In the genomic region with DNA sequence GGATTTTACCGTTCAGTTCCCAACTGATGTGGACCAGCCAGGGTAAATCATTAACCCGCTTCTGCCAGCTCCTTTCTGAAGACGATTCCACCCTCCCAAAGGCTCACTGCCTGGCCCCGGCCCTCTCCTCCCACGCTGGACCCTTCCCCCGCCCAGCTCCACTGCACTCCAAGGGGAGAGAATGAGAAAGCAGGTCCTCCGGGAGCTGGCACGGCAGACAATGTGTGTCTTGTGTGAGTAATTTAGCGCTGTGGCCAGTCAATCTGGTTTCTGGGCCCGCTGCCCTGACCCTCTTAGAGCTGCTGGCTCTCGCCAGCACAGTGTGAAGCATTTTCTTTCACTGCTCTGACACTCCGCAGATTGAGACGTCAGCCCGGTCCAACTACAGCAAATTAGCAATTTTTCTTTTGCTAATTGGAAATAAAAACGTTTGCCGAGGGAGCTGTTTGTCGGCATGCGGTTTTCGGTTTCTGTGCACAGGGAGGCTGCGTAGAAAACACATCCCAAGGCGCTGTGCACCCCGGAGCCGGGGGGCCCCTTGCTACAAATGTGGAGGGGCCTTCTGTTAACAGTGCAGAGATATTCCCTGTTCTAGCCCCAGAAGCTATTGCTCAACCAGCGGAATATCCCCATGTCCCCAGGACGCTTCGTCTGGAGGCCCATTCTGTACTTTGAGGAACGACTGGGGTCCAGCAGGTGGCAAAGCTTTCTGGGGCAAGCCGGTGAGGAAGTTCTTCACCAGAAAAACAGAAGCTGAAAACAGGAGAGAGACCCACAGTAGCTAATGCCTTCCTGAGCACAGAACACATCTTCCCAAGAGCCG, we compare ENCODE assay signal across 8 mouse cellular contexts.
DNase-seq lines count a peak whose midpoint lies in the region; ATAC-seq and TF ChIP-seq lines count a peak whose summit lies in the region.

No protein-coding gene starts in this region.

- H3K27ac ChIP-seq in cerebellum, adult 2 months (ENCODE audit: insufficient read depth, low read length): no peak overlapping the region
- H3K27ac ChIP-seq in forebrain, embryonic 11.5 days (ENCODE audit: low read depth, low read length): peak overlapping the region; percentile 89
- peak overlapping the region; percentile 10 for H3K27ac ChIP-seq in heart, embryonic 12.5 days (ENCODE audit: poor library complexity, severe bottlenecking)
- peak overlapping the region; percentile 51; the same call in 1 of the 2 replicates for H3K27ac ChIP-seq in kidney, embryonic 14.5 days (ENCODE audit: low read depth, low read length)
- H3K27ac ChIP-seq in midbrain, embryonic 10.5 days (replicated peaks): peak overlapping the region; percentile 69
- H3K27ac ChIP-seq in stomach, embryonic 14.5 days (ENCODE audit: low read length): peak overlapping the region; percentile 84; the same call in 1 of the 2 replicates

- peak overlapping the region; percentile 28 for H3K9ac ChIP-seq in forebrain, embryonic 11.5 days (ENCODE audit: low read length)
- H3K9ac ChIP-seq in heart, embryonic 12.5 days: peak overlapping the region; percentile 35; the same call in 1 of the 2 replicates
- peak overlapping the region; percentile 8; the same call in 1 of the 2 replicates for H3K9ac ChIP-seq in kidney, embryonic 14.5 days (ENCODE audit: low read depth, low read length)
- no peak overlapping the region for H3K9ac ChIP-seq in stomach, embryonic 14.5 days (replicated peaks; ENCODE audit: low read depth, low read length)

- no peaks in the 10 kb centered on the region for H3K36me3 ChIP-seq in forebrain, embryonic 11.5 days (ENCODE audit: control insufficient read depth, insufficient read depth, low read length)
- no peaks in the 10 kb centered on the region for H3K36me3 ChIP-seq in heart, embryonic 12.5 days
- no peaks in the 10 kb centered on the region for H3K36me3 ChIP-seq in kidney, embryonic 14.5 days (ENCODE audit: control insufficient read depth, insufficient read depth, low read length)
- H3K36me3 ChIP-seq in midbrain, embryonic 10.5 days: no peaks in the 10 kb centered on the region
- no peaks in the 10 kb centered on the region for H3K36me3 ChIP-seq in stomach, embryonic 14.5 days (ENCODE audit: control insufficient read depth, insufficient read depth, low read length)

- H3K4me3 ChIP-seq in cerebellum, adult 2 months (replicated peaks; ENCODE audit: insufficient read depth, low read depth, low read length): no peak overlapping the region
- H3K4me3 ChIP-seq in forebrain, embryonic 11.5 days (ENCODE audit: low read depth, low read length): no peak overlapping the region
- H3K4me3 ChIP-seq in heart, embryonic 12.5 days: no peak overlapping the region
- H3K4me3 ChIP-seq in kidney, embryonic 14.5 days (ENCODE audit: low read length): no peak overlapping the region
- H3K4me3 ChIP-seq in midbrain, embryonic 10.5 days: peak overlapping the region; percentile 33; the same call in 1 of the 2 replicates
- no peak overlapping the region for H3K4me3 ChIP-seq in stomach, embryonic 14.5 days (ENCODE audit: low read depth, low read length)

- H3K9me3 ChIP-seq in forebrain, embryonic 11.5 days (ENCODE audit: control insufficient read depth, low read length): no peaks in the 10 kb centered on the region
- H3K9me3 ChIP-seq in heart, embryonic 12.5 days (replicated peaks): no peaks in the 10 kb centered on the region
- H3K9me3 ChIP-seq in kidney, embryonic 14.5 days (ENCODE audit: control insufficient read depth, low read length): no peaks in the 10 kb centered on the region
- H3K9me3 ChIP-seq in midbrain, embryonic 10.5 days (replicated peaks): no peaks in the 10 kb centered on the region
- H3K9me3 ChIP-seq in stomach, embryonic 14.5 days (ENCODE audit: control insufficient read depth, low read depth, low read length): no peaks in the 10 kb centered on the region

- TF ChIP-seq CTCF in cerebellum, adult 2 months (IDR thresholded peaks at IDR 0.05; ENCODE audit: borderline replicate concordance, insufficient read depth, low read depth, low read length): no peak

- intact Hi-C loops in left cerebral cortex, postnatal 4 days (cut with DNase I): no loop called here

- peak overlapping the region; percentile 6 for H3K4me2 ChIP-seq in forebrain, embryonic 11.5 days (ENCODE audit: low read depth, low read length, severe bottlenecking)
- H3K4me2 ChIP-seq in heart, embryonic 12.5 days: peak overlapping the region; percentile 17
- peak overlapping the region; percentile 22 for H3K4me2 ChIP-seq in kidney, embryonic 14.5 days (replicated peaks; ENCODE audit: low read depth, low read length)
- peak overlapping the region; percentile 12; the same call in 1 of the 2 replicates for H3K4me2 ChIP-seq in stomach, embryonic 14.5 days (replicated peaks; ENCODE audit: low read depth, low read length)

- DNase-seq in cerebellum, adult 2 months: peak; percentile 78 to 87
- DNase-seq in forebrain, embryonic 11.5 days (ENCODE audit: low spot score): peak; percentile 84
- DNase-seq in left cerebral cortex, postnatal 4 days: peak; percentile 97
- DNase-seq in midbrain, embryonic 10.5 days (ENCODE audit: low spot score): peak; percentile 64
- DNase-seq in thymus, adult 18-20 months: no peak

- WGBS in cerebellum, adult 2 months: 4% methylated on average over 29 of the region's 29 CpGs
- 19% methylated on average over 29 of the region's 29 CpGs for WGBS in forebrain, embryonic 11.5 days
- 48% methylated on average over 29 of the region's 29 CpGs for WGBS in heart, embryonic 12.5 days
- 30% methylated on average over 29 of the region's 29 CpGs for WGBS in kidney, embryonic 14.5 days
- 40% methylated on average over 29 of the region's 29 CpGs for WGBS in midbrain, embryonic 10.5 days
- 32% methylated on average over 29 of the region's 29 CpGs for WGBS in stomach, embryonic 14.5 days

- peaks cover 8% of the 10 kb centered on the region for H3K4me1 ChIP-seq in cerebellum, adult 2 months (ENCODE audit: control insufficient read depth, insufficient read depth, low read length)
- H3K4me1 ChIP-seq in forebrain, embryonic 11.5 days (replicated peaks; ENCODE audit: control insufficient read depth, insufficient read depth, low read length): peaks cover 69% of the 10 kb centered on the region
- H3K4me1 ChIP-seq in heart, embryonic 12.5 days (replicated peaks): peaks cover 83% of the 10 kb centered on the region
- peaks cover 52% of the 10 kb centered on the region for H3K4me1 ChIP-seq in kidney, embryonic 14.5 days (ENCODE audit: control insufficient read depth, insufficient read depth, low read length)
- peaks cover 88% of the 10 kb centered on the region for H3K4me1 ChIP-seq in midbrain, embryonic 10.5 days
- H3K4me1 ChIP-seq in stomach, embryonic 14.5 days (ENCODE audit: control insufficient read depth, insufficient read depth, low read length): peaks cover 54% of the 10 kb centered on the region

- ATAC-seq in forebrain, embryonic 11.5 days (replicated peaks; ENCODE audit: low FRiP score): peak; percentile 76
- ATAC-seq in heart, embryonic 12.5 days (ENCODE audit: insufficient number of reproducible peaks, low FRiP score): no peak
- ATAC-seq in kidney, embryonic 14.5 days (ENCODE audit: low FRiP score, low TSS enrichment): peak; percentile 76
- ATAC-seq in stomach, embryonic 14.5 days (ENCODE audit: insufficient number of reproducible peaks, insufficient read depth, low FRiP score, low read depth): peak; percentile 59

- no peaks in the 10 kb centered on the region; the same call in 1 of the 2 replicates for H3K27me3 ChIP-seq in cerebellum, adult 2 months (ENCODE audit: control insufficient read depth, insufficient read depth, low read length)
- H3K27me3 ChIP-seq in forebrain, embryonic 11.5 days (ENCODE audit: control insufficient read depth, insufficient read depth, low read length): peaks cover 8% of the 10 kb centered on the region
- 0 out of 2 replicates have a peak, but pooled peaks cover 17% of the 10 kb centered on the region for H3K27me3 ChIP-seq in heart, embryonic 12.5 days (replicated peaks)
- H3K27me3 ChIP-seq in kidney, embryonic 14.5 days (ENCODE audit: control insufficient read depth, insufficient read depth, low read length): peaks cover 40% of the 10 kb centered on the region
- H3K27me3 ChIP-seq in midbrain, embryonic 10.5 days (ENCODE audit: low read depth, poor library complexity, severe bottlenecking): peaks cover 100% of the 10 kb centered on the region
- no peaks in the 10 kb centered on the region for H3K27me3 ChIP-seq in stomach, embryonic 14.5 days (ENCODE audit: control insufficient read depth, insufficient read depth, low read length)

- TF ChIP-seq POLR2A in cerebellum, adult 2 months (IDR thresholded peaks at IDR 0.05; ENCODE audit: borderline replicate concordance, insufficient read depth, low read length): no peak

Comparison
In these comparisons a context has a peak if more than half of its experiments do, and no peak if none do; other contexts are left out.
1. DNase-seq: peak in cerebellum, adult 2 months (2 of 2), forebrain, embryonic 11.5 days (single experiment), left cerebral cortex, postnatal 4 days (single experiment) and midbrain, embryonic 10.5 days (single experiment); none in thymus, adult 18-20 months (0 of 2).
2. Peak in every context shown above with its lines, with median percentiles within 50 percentile points of each other: H3K4me2 ChIP-seq.